Mouse (Mus musculus) forebrain, embryonic 13.5 days (tissue): ENCODE measurements around the gene Rel. TPM values are rescaled to one million over a fixed set of nuclear protein-coding genes. Genes with fewer than 3 reads are reported as not detected.
"Not testable (repeated sequence)": the region's sequence is repeated elsewhere in the genome, so short reads cannot be mapped to it uniquely, and the experiment has no call there.

Experiments used
- ATAC-seq: fragments of 200-750 bp; cut with Nextera tagmentation; 2 replicates; pipeline ENCODE4 v1.8.0; 2017
- H3K27ac ChIP-seq: fragments of 300-500 bp; sonication (generic); 2 replicates; pipeline ENCODE4 v1.5.1; 2015; ENCODE audit warnings: inconsistent platforms, mild to moderate bottlenecking, moderate library complexity
- H3K27me3 ChIP-seq: fragments of 300-500 bp; sonication (generic); 2 replicates; pipeline ENCODE4 v1.6.1; 2015; ENCODE audit warnings: mild to moderate bottlenecking, inconsistent platforms
- H3K36me3 ChIP-seq: fragments of 300-500 bp; sonication (generic); 2 replicates; pipeline ENCODE4 v1.6.1; 2015; ENCODE audit warnings: mild to moderate bottlenecking, inconsistent platforms; ENCODE audit not compliant: poor library complexity, severe bottlenecking
- H3K4me1 ChIP-seq: fragments of 300-500 bp; sonication (generic); 2 replicates; pipeline ENCODE4 v1.6.1; 2015; ENCODE audit warnings: inconsistent platforms
- H3K4me2 ChIP-seq: fragments of 300-500 bp; sonication (generic); 2 replicates; pipeline ENCODE4 v1.6.1; 2015; ENCODE audit warnings: inconsistent platforms, mild to moderate bottlenecking, moderate library complexity
- H3K4me3 ChIP-seq: fragments of 300-500 bp; sonication (generic); 2 replicates; pipeline ENCODE4 v1.5.1; 2015; ENCODE audit warnings: mild to moderate bottlenecking, inconsistent platforms
- H3K9ac ChIP-seq: fragments of 300-500 bp; sonication (generic); 2 replicates; pipeline ENCODE4 v1.6.1; 2015; ENCODE audit warnings: mild to moderate bottlenecking, inconsistent platforms
- H3K9me3 ChIP-seq: fragments of 300-500 bp; sonication (generic); replicated peaks from 2 replicates; pipeline ENCODE4 v1.6.1; 2016; ENCODE audit warnings: inconsistent platforms
- WGBS: fragments of 180-500 bp; shearing (Covaris S2); methylation state at CpG from one replicate; pipeline ENCODE4 v1.1.7; 2015; 5-methylcytosine and 5-hydroxymethylcytosine counted together
- polyA plus RNA-seq: library from polyadenylated mRNA; unstranded; fragments of >200 nt; fragmentation: Nextera tagmentation; extraction: Ambion mirVana; gene quantifications from 2 replicates; pipeline ENCODE4 v1.2.1, GENCODE M21; 2015

Rel gene
- polyA plus RNA-seq, 1 experiment from 2014 or later: 0.27 TPM

- H3K27ac ChIP-seq: peak overlapping the region; percentile 78
- H3K4me3 ChIP-seq: peak overlapping the region; percentile 75
- ATAC-seq: no peak
- WGBS: 4% methylated on average over 21 of the region's 21 CpGs
- H3K4me2 ChIP-seq: peak overlapping the region; percentile 73
- no peaks in the 10 kb centered on the region for H3K9me3 ChIP-seq
- no peaks in the 10 kb centered on the region for H3K36me3 ChIP-seq
- H3K9ac ChIP-seq: peak overlapping the region; percentile 74
- H3K4me1 ChIP-seq: peaks cover 7% of the 10 kb centered on the region
- H3K27me3 ChIP-seq: peaks cover 17% of the 10 kb centered on the region
Measured at GRCm38 (mm10) chr11:23771507-23772097, 832 bp upstream of the Rel start.

GRCm38 (mm10) chr11:23770510-23770759 is 335 bp downstream of the Rel start:
- peak overlapping the region; percentile 74 for H3K9ac ChIP-seq
- H3K9me3 ChIP-seq: no peaks in the 10 kb centered on the region
- no peak for ATAC-seq
- H3K4me3 ChIP-seq: peak overlapping the region; percentile 75
- peaks cover 17% of the 10 kb centered on the region for H3K27me3 ChIP-seq
- H3K36me3 ChIP-seq: no peaks in the 10 kb centered on the region
- peak overlapping the region; percentile 78 for H3K27ac ChIP-seq
- peak overlapping the region; percentile 73 for H3K4me2 ChIP-seq
- under 1% methylated on average over 24 of the region's 24 CpGs for WGBS
- H3K4me1 ChIP-seq: peaks cover 7% of the 10 kb centered on the region

- Histone ChIP-seq H3K4me3 (peak overlapping the region; percentile 75), H3K27ac (no peak overlapping the region), H3K4me1 (peaks cover 7% of the 10 kb centered on the region), H3K36me3 (no peaks in the 10 kb centered on the region), H3K4me2 (peak overlapping the region; percentile 73), H3K27me3 (peaks cover 17% of the 10 kb centered on the region), H3K9ac (peak overlapping the region; percentile 74), H3K9me3 (no peaks in the 10 kb centered on the region)
- peak; percentile 22; the same call in 1 of the 2 replicates for ATAC-seq
- WGBS: 1% methylated on average over 25 of the region's 25 CpGs
Measured at GRCm38 (mm10) chr11:23769686-23770509, 872 bp downstream of the Rel start.

DNA sequence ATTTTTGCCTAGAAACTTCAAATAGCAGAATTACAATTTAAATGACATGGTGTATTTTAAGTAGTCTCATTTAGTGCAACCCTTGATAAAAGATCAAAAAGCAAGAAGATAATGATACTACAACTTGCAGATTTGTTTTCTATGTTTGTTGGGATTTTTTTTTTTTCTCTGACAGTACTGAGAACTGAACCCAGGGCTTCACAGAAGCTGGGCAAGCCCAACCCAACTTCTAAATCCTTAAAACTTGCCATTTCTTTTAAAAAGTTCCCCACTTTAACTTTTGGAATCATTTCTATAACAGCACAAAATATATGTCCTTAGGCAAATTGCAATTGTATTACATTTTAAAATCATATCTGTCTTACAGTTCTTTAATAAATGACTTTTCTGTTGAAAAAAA is 1.7 kb downstream of the Rel start:
- no peak overlapping the region for H3K27ac ChIP-seq
- no peak overlapping the region for H3K4me2 ChIP-seq
- H3K9me3 ChIP-seq: no peaks in the 10 kb centered on the region
- H3K4me1 ChIP-seq: peaks cover 7% of the 10 kb centered on the region
- H3K4me3 ChIP-seq: no peak overlapping the region
- H3K36me3 ChIP-seq: no peaks in the 10 kb centered on the region
- H3K9ac ChIP-seq: no peak overlapping the region
- peaks cover 17% of the 10 kb centered on the region for H3K27me3 ChIP-seq
- ATAC-seq: no peak

DNA sequence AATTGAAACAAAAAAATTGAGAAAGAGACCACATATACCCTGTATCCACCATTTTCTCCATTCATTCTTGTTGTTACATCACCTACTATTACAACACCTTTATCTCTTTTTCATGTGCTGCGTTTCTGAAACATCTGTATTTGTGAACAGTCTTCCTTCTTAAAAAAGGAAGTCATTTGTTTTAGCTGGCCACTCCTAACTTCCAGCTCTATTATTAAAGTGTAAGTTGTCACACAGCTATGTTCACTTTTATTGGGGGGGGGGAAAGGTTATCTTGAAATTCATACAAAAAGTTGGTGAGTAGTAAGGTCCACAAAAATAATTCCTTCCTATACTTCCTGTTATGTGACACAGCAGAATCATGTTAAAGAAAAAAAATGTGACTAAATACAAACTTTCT is 2.8 kb downstream of the Rel start:
- no peak overlapping the region for H3K4me2 ChIP-seq
- WGBS: 86% methylated on average over 1 of the region's 1 CpGs

GRCm38 (mm10) chr11:23767369-23767768 is 3.4 kb downstream of the Rel start:
- not testable (repeated sequence) for H3K9ac ChIP-seq, H3K4me3 ChIP-seq, ATAC-seq, H3K4me1 ChIP-seq, H3K27ac ChIP-seq, H3K9me3 ChIP-seq, H3K36me3 ChIP-seq, H3K4me2 ChIP-seq, H3K27me3 ChIP-seq
- WGBS: 86% methylated on average over 5 of the region's 5 CpGs

More for the DNA sequence above, 2.8 kb downstream of the Rel start:
- Histone ChIP-seq H3K27me3 (peaks cover 9% of the 10 kb centered on the region; the same call in 1 of the 2 replicates), H3K4me3 (no peak overlapping the region), H3K27ac (no peak overlapping the region), H3K9me3 (no peaks in the 10 kb centered on the region), H3K9ac (no peak overlapping the region), H3K36me3 (no peaks in the 10 kb centered on the region), H3K4me1 (peaks cover 7% of the 10 kb centered on the region)
- no peak for ATAC-seq

GRCm38 (mm10) chr11:23762635-23763034 is 8.1 kb downstream of the Rel start:
- Histone ChIP-seq H3K4me1 (no peaks in the 10 kb centered on the region), H3K27ac (no peak overlapping the region), H3K36me3 (no peaks in the 10 kb centered on the region), H3K9ac (no peak overlapping the region), H3K4me3 (no peak overlapping the region), H3K9me3 (no peaks in the 10 kb centered on the region), H3K27me3 (no peaks in the 10 kb centered on the region), H3K4me2 (no peak overlapping the region)
- 93% methylated on average over 2 of the region's 2 CpGs for WGBS
- no peak for ATAC-seq

DNA sequence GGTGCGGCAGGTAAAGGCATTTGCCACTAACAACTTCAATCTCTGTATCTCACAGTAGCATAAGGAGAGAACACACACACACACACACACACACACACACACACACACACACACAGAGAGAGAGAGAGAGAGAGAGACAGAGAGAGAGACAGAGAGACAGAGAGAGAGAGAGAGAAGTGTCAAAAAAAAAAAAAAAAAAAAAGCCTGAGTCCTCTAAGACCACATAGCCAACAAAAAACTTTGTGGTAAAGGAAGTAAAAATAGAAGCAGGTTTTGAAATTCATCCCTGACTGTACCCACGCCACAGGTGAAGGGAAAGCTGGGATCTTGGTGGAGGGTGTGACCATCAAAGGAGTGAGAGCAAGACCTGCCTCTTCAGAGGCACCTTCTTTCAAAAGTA is 12.6 kb downstream of the Rel start:
- ATAC-seq: no peak
- H3K4me1 ChIP-seq: no peaks in the 10 kb centered on the region
- H3K9me3 ChIP-seq: no peaks in the 10 kb centered on the region
- 82% methylated on average over 2 of the region's 2 CpGs for WGBS
- no peak overlapping the region for H3K9ac ChIP-seq
- no peak overlapping the region for H3K4me3 ChIP-seq
- no peaks in the 10 kb centered on the region for H3K27me3 ChIP-seq
- H3K27ac ChIP-seq: no peak overlapping the region
- no peak overlapping the region for H3K4me2 ChIP-seq
- H3K36me3 ChIP-seq: no peaks in the 10 kb centered on the region

GRCm38 (mm10) chr11:23754329-23754728 is 16.4 kb downstream of the Rel start:
- no peaks in the 10 kb centered on the region for H3K4me1 ChIP-seq
- H3K4me2 ChIP-seq: no peak overlapping the region
- ATAC-seq: no peak
- H3K9ac ChIP-seq: no peak overlapping the region
- no peak overlapping the region for H3K4me3 ChIP-seq
- no peak overlapping the region for H3K27ac ChIP-seq
- no peaks in the 10 kb centered on the region for H3K27me3 ChIP-seq
- no peaks in the 10 kb centered on the region for H3K9me3 ChIP-seq
- H3K36me3 ChIP-seq: no peaks in the 10 kb centered on the region

DNA sequence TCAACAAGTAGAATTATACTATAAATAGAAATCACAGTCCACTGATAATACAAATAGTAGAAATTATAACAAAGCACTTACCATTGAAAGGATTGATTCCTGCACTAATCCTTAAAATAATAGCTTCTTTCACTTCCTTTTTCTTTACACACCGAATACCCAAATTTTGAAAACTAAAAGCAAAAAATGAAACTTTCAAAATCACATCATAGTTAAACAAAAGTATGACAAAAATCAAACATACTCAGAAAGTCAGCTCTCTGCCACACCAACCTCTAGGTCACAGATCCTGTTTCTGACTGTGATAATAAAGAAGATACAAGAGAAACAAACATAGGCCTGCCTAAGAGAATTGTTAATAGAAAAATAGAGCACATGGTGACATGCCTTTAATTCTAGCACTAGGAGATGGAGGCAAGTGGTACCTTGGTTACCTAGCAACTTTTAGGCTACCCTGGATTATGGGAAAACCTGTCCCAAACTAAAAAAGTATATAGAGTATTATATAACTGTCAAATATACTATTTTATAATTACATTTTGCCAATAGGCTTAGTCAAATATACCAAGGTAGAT is 17.5 kb downstream of the Rel start:
- no peaks in the 10 kb centered on the region for H3K9me3 ChIP-seq
- H3K4me3 ChIP-seq: no peak overlapping the region
- no peak overlapping the region for H3K27ac ChIP-seq
- WGBS: 87% methylated on average over 1 of the region's 1 CpGs
- H3K4me2 ChIP-seq: no peak overlapping the region
- ATAC-seq: no peak
- no peaks in the 10 kb centered on the region for H3K27me3 ChIP-seq
- H3K36me3 ChIP-seq: no peaks in the 10 kb centered on the region
- H3K9ac ChIP-seq: no peak overlapping the region
- H3K4me1 ChIP-seq: no peaks in the 10 kb centered on the region

GRCm38 (mm10) chr11:23746102-23746501 is 24.7 kb downstream of the Rel start:
- no peaks in the 10 kb centered on the region for H3K36me3 ChIP-seq
- no peak overlapping the region for H3K27ac ChIP-seq
- no peak for ATAC-seq
- no peak overlapping the region for H3K4me3 ChIP-seq
- no peaks in the 10 kb centered on the region for H3K27me3 ChIP-seq
- H3K4me1 ChIP-seq: no peaks in the 10 kb centered on the region
- H3K9me3 ChIP-seq: no peaks in the 10 kb centered on the region
- 83% methylated on average over 4 of the region's 4 CpGs for WGBS
- no peak overlapping the region for H3K9ac ChIP-seq
- H3K4me2 ChIP-seq: no peak overlapping the region

DNA sequence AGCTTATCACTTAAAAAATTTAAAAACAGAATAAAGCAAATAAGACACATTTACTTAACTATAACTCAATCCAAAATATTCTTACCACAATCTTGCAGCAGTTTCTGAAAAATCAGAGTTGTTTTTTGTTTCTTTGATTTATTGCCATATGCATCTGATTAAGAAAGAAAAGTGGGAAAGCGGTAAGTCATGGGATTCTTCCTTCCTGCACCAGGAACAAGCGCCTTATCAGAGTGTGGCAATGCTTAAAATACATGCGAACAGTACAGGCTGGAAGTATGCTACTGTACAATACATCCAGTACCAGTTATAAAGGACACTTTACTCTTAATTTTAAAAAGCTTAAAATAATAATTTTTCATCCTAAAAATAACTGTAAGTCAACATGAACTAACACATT is 26.4 kb downstream of the Rel start:
- Histone ChIP-seq H3K4me2 (no peak overlapping the region), H3K4me1 (no peaks in the 10 kb centered on the region), H3K27me3 (no peaks in the 10 kb centered on the region), H3K27ac (no peak overlapping the region), H3K9ac (no peak overlapping the region), H3K9me3 (no peaks in the 10 kb centered on the region), H3K36me3 (no peaks in the 10 kb centered on the region), H3K4me3 (no peak overlapping the region)
- no peak for ATAC-seq
- WGBS: 93% methylated on average over 3 of the region's 3 CpGs
